Mouse (Mus musculus): ENCODE results near the gene Tenm2. TPM values are rescaled to one million over a fixed set of nuclear protein-coding genes. Genes with fewer than 3 reads are reported as not detected.

Tenm2 gene
- polyA plus RNA-seq, 1 experiment from 2014 or later = 1.9 TPM

DNA sequence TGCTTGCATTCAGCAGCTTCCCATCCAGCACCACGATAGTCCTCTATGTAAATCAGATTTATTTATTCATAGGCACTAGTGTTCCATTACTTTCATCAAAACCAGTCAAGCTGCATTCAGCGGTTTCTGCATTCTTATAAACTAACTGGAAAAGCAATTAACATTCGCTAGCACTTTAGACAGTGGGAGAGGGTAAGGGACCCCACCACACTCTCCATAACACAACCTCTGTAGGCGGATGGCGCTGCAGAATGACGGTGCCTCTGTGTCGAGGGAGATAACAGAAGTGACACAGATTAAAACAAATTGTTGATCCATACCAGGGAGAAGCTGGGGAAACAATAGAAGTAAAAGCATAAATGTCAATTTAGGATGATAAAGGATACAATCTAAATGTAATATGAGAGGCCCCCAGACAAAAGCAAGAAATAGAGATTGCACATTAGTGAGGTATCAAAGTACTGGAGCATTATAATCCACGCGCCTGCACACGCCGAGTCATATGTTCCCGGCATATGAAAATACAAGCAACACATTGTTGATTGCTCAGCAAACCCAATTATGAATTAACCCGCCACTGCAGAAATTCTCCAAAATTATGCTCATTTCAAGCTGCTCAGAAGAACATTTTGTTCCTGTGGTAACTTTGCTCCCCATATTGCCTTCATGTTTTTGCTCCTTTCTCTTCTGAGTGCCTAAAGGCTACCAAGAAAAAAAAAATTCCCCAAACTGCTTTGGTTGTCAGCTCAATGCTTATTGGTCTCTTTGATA is 904.2 kb downstream of the Tenm2 start:
- no peaks in the 10 kb centered on the region for H3K27me3 ChIP-seq (ENCODE audit: control insufficient read depth, insufficient read depth, low read length)
- H3K9ac ChIP-seq (ENCODE audit: low read length) = no peak overlapping the region
- H3K9me3 ChIP-seq (replicated peaks; ENCODE audit: control insufficient read depth, low read length) = no peaks in the 10 kb centered on the region
- no peak for ATAC-seq (ENCODE audit: insufficient read depth, low FRiP score)
- no peak overlapping the region for H3K4me2 ChIP-seq (ENCODE audit: low read depth, low read length)
- no peaks in the 10 kb centered on the region for H3K4me1 ChIP-seq (ENCODE audit: control insufficient read depth, insufficient read depth, low read length)
- H3K36me3 ChIP-seq (ENCODE audit: control insufficient read depth, insufficient read depth, low read length) = no peaks in the 10 kb centered on the region
- WGBS = 61% methylated on average over 13 of the region's 13 CpGs
- H3K4me3 ChIP-seq (replicated peaks; ENCODE audit: low read length) = no peak overlapping the region
- H3K27ac ChIP-seq (ENCODE audit: low read length) = no peak overlapping the region

DNA sequence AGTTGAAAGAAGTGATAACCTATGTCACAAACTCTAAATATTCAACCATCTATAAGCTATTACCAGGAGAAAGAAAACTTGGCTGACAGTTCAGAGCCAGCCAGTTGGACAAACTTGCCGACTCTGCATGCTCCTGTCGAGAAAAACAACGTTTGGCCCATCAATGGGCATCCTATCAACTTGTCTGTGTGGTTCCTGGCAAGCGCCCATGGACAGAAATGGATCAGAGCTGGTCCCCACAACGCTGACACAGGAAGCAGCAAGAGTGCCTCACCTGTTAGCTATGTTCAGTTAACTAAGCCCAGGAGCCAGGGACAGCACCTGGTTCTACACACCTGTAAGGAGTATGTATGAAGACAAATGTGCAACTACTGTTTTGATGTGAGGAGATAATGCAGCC is 908.5 kb downstream of the Tenm2 start:
- Histone ChIP-seq H3K9me3 (replicated peaks; ENCODE audit: control insufficient read depth, low read length) (no peaks in the 10 kb centered on the region), H3K36me3 (ENCODE audit: control insufficient read depth, insufficient read depth, low read length) (no peaks in the 10 kb centered on the region), H3K4me3 (replicated peaks; ENCODE audit: low read length) (no peak overlapping the region), H3K27ac (ENCODE audit: low read length) (no peak overlapping the region), H3K27me3 (ENCODE audit: control insufficient read depth, insufficient read depth, low read length) (no peaks in the 10 kb centered on the region), H3K9ac (ENCODE audit: low read length) (no peak overlapping the region), H3K4me2 (ENCODE audit: low read depth, low read length) (no peak overlapping the region), H3K4me1 (ENCODE audit: control insufficient read depth, insufficient read depth, low read length) (no peaks in the 10 kb centered on the region)
- ATAC-seq (ENCODE audit: insufficient read depth, low FRiP score) = no peak
- WGBS = 80% methylated on average over 5 of the region's 5 CpGs

DNA sequence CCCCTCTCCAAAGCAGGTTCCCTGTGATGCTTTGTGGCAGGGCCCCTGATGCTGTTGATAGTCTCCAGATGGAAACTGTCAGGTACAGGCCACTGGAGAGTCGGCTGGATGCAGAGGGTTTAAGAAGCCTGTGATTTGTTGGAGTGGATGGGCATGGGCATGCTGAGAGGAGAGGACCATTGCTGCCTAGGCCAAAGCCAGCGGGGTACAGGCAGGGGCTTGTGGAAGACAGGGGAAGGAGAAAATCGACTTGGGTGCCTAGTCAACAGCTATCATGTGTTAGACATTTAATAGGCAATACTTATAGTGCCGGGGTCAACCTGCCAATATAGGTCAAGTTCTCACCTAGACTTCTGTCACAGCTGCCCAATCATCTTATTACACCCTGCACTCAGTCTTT is 926.4 kb downstream of the Tenm2 start:
- Histone ChIP-seq H3K27ac (ENCODE audit: low read length) (no peak overlapping the region), H3K36me3 (ENCODE audit: control insufficient read depth, insufficient read depth, low read length) (no peaks in the 10 kb centered on the region), H3K9ac (ENCODE audit: low read length) (no peak overlapping the region), H3K4me2 (ENCODE audit: low read depth, low read length) (no peak overlapping the region), H3K4me1 (ENCODE audit: control insufficient read depth, insufficient read depth, low read length) (no peaks in the 10 kb centered on the region), H3K9me3 (replicated peaks; ENCODE audit: control insufficient read depth, low read length) (no peaks in the 10 kb centered on the region), H3K4me3 (replicated peaks; ENCODE audit: low read length) (no peak overlapping the region), H3K27me3 (ENCODE audit: control insufficient read depth, insufficient read depth, low read length) (no peaks in the 10 kb centered on the region)
- 65% methylated on average over 4 of the region's 4 CpGs for WGBS
- ATAC-seq (ENCODE audit: insufficient read depth, low FRiP score) = no peak

DNA sequence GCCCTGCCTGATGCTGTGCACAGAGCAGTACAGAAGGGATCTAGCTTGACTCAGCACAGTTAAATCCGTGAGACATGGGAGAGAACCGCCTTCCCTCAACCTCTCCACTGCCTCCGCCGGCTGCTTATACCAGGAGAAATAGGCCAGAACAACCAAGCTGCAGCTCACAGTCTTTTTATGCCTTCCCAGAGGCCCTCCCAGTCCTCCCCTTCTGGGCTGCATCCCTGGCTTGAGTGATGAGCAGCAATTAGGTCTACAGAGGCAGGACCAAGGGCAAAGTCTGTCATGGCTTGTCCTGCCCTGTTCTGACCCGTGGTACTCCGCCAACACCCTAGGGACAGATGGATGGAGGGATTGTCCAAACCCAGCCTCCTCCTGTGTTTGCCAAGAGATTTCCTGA is 928.5 kb downstream of the Tenm2 start:
- Histone ChIP-seq H3K4me3 (replicated peaks; ENCODE audit: low read length) (no peak overlapping the region), H3K4me2 (ENCODE audit: low read depth, low read length) (no peak overlapping the region), H3K27me3 (ENCODE audit: control insufficient read depth, insufficient read depth, low read length) (no peaks in the 10 kb centered on the region), H3K36me3 (ENCODE audit: control insufficient read depth, insufficient read depth, low read length) (no peaks in the 10 kb centered on the region), H3K9ac (ENCODE audit: low read length) (no peak overlapping the region), H3K9me3 (replicated peaks; ENCODE audit: control insufficient read depth, low read length) (no peaks in the 10 kb centered on the region), H3K4me1 (ENCODE audit: control insufficient read depth, insufficient read depth, low read length) (no peaks in the 10 kb centered on the region), H3K27ac (ENCODE audit: low read length) (no peak overlapping the region)
- no peak for ATAC-seq (ENCODE audit: insufficient read depth, low FRiP score)
- WGBS = 82% methylated on average over 6 of the region's 6 CpGs

DNA sequence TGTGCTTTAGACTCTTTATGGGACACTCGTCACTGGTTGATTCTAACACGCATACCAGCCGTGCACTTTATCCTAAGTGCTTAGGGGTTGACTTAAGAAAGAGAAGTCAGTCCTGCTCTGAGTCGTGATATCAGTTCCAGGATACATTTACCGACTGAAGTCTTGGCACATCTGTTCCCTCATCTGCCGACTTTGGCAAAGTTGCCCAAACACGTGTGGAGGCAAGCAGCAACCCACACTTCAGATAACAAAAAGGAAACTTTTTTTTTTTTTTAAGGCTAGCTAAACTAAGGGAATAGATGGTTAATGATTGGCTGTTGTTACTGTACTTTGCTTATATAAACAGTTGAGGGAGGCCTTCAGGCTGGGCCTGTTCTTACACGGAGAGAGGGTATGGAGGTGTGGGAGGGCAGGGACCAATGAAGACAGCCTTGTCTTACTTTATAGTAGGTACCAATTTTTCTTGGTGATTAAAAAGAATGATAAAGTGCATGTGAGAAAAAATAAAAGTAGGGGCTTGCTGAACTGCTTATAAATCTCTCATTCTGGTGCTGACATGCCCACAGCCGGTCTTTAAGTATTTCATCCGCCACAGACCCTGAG is 930.3 kb downstream of the Tenm2 start:
- Histone ChIP-seq H3K9me3 (replicated peaks; ENCODE audit: control insufficient read depth, low read length) (no peaks in the 10 kb centered on the region), H3K36me3 (ENCODE audit: control insufficient read depth, insufficient read depth, low read length) (no peaks in the 10 kb centered on the region), H3K4me2 (ENCODE audit: low read depth, low read length) (no peak overlapping the region), H3K4me3 (replicated peaks; ENCODE audit: low read length) (no peak overlapping the region), H3K27me3 (ENCODE audit: control insufficient read depth, insufficient read depth, low read length) (no peaks in the 10 kb centered on the region), H3K27ac (ENCODE audit: low read length) (peak overlapping the region; percentile 26; the same call in 1 of the 2 replicates), H3K4me1 (ENCODE audit: control insufficient read depth, insufficient read depth, low read length) (no peaks in the 10 kb centered on the region), H3K9ac (ENCODE audit: low read length) (no peak overlapping the region)
- ATAC-seq (ENCODE audit: insufficient read depth, low FRiP score) = peak; percentile 65; the same call in 1 of the 2 replicates
- 60% methylated on average over 10 of the region's 10 CpGs for WGBS

DNA sequence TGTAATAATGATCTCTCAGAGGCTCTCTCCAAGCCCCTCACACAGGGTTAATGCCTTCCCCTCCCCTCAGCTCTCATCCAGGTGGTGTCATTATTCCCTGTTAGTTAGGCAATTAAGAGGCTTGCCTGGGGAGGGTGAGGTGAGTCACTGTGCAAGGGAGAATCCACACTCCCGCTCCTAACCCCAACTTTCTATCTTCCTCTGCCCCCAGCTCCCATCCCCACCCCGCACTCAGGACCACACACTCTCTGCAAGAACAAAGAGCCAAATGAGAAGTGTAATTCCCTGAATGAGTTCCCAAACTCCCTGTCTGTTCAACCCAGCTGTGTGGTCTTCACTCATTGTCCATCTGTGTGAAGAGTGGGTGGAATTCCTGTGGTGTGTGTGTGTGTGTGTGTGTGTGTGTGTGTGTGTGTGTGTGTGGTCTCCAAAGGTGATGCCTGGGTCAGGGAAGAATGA is 932.8 kb downstream of the Tenm2 start:
- Histone ChIP-seq H3K4me2 (ENCODE audit: low read depth, low read length) (no peak overlapping the region), H3K9ac (ENCODE audit: low read length) (no peak overlapping the region), H3K9me3 (replicated peaks; ENCODE audit: control insufficient read depth, low read length) (no peaks in the 10 kb centered on the region), H3K36me3 (ENCODE audit: control insufficient read depth, insufficient read depth, low read length) (no peaks in the 10 kb centered on the region), H3K4me1 (ENCODE audit: control insufficient read depth, insufficient read depth, low read length) (no peaks in the 10 kb centered on the region), H3K27ac (ENCODE audit: low read length) (0 out of 2 replicates have a peak overlapping the region, but pooled peaks have one; percentile 12), H3K4me3 (replicated peaks; ENCODE audit: low read length) (no peak overlapping the region), H3K27me3 (ENCODE audit: control insufficient read depth, insufficient read depth, low read length) (no peaks in the 10 kb centered on the region)
- WGBS = 42% methylated on average over 2 of the region's 2 CpGs
- no peak for ATAC-seq (ENCODE audit: insufficient read depth, low FRiP score)

DNA sequence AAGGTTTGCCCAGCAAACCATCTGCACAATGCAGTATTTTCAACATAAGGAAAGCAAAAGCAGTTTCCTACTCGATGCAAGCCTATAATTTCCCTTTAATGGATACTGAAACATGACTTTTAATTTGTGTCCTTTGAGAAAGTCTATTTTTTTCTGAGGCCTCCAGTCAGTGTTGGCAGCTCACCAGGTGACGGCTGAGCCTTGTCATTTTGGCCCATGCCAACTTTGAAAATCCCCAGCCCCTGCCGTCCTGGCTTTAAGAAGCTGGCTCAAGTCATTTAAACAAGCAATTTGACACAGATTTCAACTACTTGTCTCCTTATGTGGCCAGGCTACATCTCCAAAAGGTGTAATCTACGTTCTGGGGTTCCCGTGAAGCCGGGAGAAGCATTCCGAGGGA is 933.7 kb downstream of the Tenm2 start:
- Histone ChIP-seq H3K36me3 (ENCODE audit: control insufficient read depth, insufficient read depth, low read length) (no peaks in the 10 kb centered on the region), H3K27me3 (ENCODE audit: control insufficient read depth, insufficient read depth, low read length) (no peaks in the 10 kb centered on the region), H3K4me2 (ENCODE audit: low read depth, low read length) (no peak overlapping the region), H3K27ac (ENCODE audit: low read length) (peak overlapping the region; percentile 41; the same call in 1 of the 2 replicates), H3K4me1 (ENCODE audit: control insufficient read depth, insufficient read depth, low read length) (no peaks in the 10 kb centered on the region), H3K9me3 (replicated peaks; ENCODE audit: control insufficient read depth, low read length) (no peaks in the 10 kb centered on the region), H3K9ac (ENCODE audit: low read length) (0 out of 2 replicates have a peak overlapping the region, but pooled peaks have one; percentile 13), H3K4me3 (replicated peaks; ENCODE audit: low read length) (no peak overlapping the region)
- ATAC-seq (ENCODE audit: insufficient read depth, low FRiP score) = no peak
- 57% methylated on average over 7 of the region's 7 CpGs for WGBS

DNA sequence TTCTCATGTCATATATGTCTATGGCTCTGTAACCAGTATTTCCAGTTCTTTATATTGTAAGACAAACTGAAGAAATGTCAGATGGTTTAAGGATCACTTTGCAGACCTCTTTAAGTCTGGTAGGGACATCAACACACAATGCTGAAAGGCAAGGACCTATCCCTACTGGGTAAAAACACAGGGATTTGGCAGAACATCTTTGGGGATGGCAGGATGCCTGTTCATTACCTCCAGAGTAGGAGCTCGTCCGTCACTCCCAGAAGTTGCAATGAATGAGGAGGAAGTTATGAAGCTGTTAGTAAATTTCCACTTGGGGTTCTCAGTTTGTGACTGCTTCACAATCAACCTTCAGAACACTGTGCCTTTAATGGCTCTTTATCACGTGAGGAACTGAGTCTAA is 939.2 kb downstream of the Tenm2 start:
- Histone ChIP-seq H3K9ac (ENCODE audit: low read length) (no peak overlapping the region), H3K36me3 (ENCODE audit: control insufficient read depth, insufficient read depth, low read length) (no peaks in the 10 kb centered on the region), H3K27me3 (ENCODE audit: control insufficient read depth, insufficient read depth, low read length) (no peaks in the 10 kb centered on the region), H3K4me2 (ENCODE audit: low read depth, low read length) (no peak overlapping the region), H3K4me1 (ENCODE audit: control insufficient read depth, insufficient read depth, low read length) (no peaks in the 10 kb centered on the region), H3K27ac (ENCODE audit: low read length) (peak overlapping the region; percentile 0; the same call in 1 of the 2 replicates), H3K9me3 (replicated peaks; ENCODE audit: control insufficient read depth, low read length) (no peaks in the 10 kb centered on the region), H3K4me3 (replicated peaks; ENCODE audit: low read length) (no peak overlapping the region)
- 78% methylated on average over 3 of the region's 3 CpGs for WGBS
- ATAC-seq (ENCODE audit: insufficient read depth, low FRiP score) = no peak

DNA sequence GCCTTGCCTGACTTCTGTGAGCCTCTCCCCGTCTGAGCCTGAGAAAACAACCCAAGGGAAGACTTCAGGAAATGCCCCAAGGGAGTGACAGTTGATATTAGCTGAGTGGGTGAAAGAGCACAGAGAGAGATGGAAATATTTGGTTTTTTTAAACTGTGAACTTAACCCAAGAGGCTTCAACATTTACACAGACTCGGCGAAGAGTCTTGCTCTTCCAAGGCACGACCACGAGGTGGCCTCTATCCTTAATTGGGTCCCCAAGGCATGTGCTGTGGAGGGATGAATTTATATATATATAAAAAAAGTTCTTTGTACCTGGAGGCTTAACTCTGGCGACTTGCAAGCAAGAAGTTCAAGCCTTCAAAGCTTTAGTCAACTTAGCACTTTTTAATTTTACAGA is 943.6 kb downstream of the Tenm2 start:
- no peaks in the 10 kb centered on the region for H3K9me3 ChIP-seq (replicated peaks; ENCODE audit: control insufficient read depth, low read length)
- H3K9ac ChIP-seq (ENCODE audit: low read length) = no peak overlapping the region
- WGBS = 44% methylated on average over 6 of the region's 6 CpGs
- no peaks in the 10 kb centered on the region for H3K27me3 ChIP-seq (ENCODE audit: control insufficient read depth, insufficient read depth, low read length)
- no peak overlapping the region for H3K27ac ChIP-seq (ENCODE audit: low read length)
- no peaks in the 10 kb centered on the region for H3K4me1 ChIP-seq (ENCODE audit: control insufficient read depth, insufficient read depth, low read length)
- no peak for ATAC-seq (ENCODE audit: insufficient read depth, low FRiP score)
- no peak overlapping the region for H3K4me2 ChIP-seq (ENCODE audit: low read depth, low read length)
- no peaks in the 10 kb centered on the region for H3K36me3 ChIP-seq (ENCODE audit: control insufficient read depth, insufficient read depth, low read length)
- H3K4me3 ChIP-seq (replicated peaks; ENCODE audit: low read length) = no peak overlapping the region
